Mouse (Mus musculus): Measurements from ENCODE around the gene Ptprm. TPM values are rescaled to one million over a fixed set of nuclear protein-coding genes. Genes with fewer than 3 reads are reported as not detected.

The Ptprm gene
- total RNA-seq, 2 experiments from 2014 or later, result 42.0 to 44.5 TPM

DNA sequence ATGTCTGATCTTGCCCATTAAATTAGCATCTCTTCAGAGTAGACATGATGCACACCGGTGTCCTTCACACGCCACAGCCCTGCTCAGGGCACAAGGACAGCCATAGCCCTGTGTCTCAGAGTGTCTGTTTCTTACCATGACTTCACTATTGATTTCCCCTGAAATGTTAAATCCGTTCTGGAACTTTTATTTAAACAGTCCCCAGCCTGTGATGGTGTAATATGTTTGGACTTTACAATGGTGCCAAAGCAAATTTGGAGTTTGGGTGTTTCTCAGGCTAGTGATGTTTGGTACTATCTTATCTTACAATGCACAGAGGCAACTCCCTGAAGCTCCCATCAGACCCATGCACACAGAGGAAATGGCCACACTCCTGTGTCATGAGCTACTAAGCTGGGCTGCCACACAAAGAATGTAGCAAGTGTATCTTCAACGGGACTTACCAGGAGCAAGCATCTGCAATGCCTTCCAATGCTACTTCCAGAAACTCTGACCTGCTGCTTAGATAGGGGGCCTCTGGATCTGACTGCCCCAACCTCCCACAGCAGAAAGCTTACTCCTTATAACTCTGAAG, 212.0 kb downstream of the Ptprm start:
- no peak for DNase-seq (ENCODE audit: low spot score in 2 of 2)

DNA sequence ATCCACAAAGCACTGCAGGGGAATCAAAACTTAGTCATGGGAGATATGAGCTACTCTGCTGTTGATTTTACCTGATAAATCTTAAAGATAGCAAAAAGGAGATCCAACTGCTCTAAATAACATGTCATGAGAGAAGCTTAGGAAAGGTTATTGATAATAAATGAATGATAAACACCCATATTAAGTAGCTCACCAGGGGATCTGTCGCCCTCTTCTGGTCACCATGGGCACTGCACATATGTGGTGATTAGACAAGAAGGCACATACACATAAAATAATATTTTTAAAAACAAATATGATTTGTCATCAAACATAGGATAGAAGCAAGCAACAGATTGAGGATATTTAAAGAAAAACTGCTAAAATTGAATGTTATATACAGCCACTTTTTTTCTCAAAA, 213.8 kb downstream of the Ptprm start:
- no peak for DNase-seq (ENCODE audit: low spot score in 2 of 2)

DNA sequence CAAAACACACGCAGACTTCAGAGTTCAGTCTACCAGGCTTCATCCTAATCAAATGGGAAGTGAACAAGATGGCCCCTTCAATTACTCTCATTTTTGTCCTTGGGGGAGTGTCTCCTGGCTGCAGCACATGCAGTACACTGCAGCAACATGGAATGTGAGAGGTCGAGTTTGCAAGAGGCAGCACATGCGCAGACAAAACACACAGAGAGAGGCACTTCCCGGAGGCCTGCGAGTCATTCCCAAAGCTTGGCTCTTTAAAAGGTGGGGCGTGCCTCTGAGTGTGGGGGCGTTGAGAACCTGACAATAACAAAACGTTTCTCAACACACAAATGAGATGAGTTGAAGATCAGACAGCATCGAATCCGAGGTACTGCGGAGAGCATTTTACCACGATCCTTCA, 215.3 kb downstream of the Ptprm start:
- DNase-seq (ENCODE audit: low spot score in 2 of 2), result no peak

DNA sequence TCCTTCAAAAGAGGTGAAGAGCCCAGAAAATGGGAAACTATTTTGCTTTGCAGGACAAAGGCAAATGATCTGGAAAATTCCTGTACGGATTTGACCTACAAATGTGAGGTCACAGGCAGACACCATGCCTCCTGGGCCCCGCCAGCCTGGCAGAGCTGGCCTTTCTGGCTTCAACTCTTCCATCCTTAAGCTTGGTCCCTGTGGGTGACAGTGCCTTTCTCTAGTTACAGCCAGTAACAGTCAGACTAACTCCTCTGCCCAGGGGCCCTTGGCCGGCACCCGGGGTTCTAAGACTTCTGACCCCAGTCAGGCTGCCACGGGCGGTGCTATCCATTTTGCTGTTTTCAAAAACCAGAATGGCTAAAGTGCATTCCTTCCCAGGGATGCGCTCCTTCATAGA, 217.4 kb downstream of the Ptprm start:
- no peak for DNase-seq (ENCODE audit: low spot score in 2 of 2)

DNA sequence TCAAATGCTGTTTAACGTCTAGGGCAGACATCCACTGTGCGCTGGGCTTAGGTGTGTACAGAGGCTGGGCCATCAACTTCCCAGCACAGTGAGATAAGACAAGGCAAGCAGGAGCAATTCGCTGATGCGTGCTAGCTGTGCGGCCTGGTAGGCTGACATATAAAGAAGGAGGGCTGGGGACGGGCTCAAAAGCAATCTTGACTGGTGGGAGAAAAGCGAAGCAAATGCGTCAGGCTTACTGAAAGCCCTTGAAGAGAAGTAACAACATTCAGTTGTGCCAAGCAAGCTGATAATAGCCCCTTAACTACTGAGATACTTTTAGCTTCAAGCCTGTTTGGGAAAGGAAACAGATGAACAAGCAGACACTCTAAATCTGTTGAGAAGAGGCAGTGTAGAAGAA, 217.8 kb downstream of the Ptprm start:
- no peak for DNase-seq (ENCODE audit: low spot score in 2 of 2)

DNA sequence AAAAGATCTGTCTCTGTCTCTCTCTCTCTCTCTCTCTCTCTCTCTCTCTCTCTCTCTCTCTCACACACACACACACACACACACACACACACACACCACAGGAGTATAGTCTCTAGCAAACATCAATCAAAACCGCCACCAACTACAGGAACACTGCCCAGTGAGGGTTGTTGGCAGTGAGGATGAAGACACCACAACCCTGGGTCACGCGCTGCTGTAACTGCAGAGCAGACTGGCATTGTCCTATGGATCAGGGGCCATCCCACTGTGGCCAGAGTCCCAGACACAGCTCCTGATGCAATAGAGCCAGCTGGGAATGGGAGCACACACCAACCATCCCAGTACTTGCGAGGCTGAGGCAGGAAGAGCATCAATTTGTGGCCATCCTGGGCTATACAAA, 220.0 kb downstream of the Ptprm start:
- DNase-seq (ENCODE audit: low spot score in 2 of 2), result no peak

DNA sequence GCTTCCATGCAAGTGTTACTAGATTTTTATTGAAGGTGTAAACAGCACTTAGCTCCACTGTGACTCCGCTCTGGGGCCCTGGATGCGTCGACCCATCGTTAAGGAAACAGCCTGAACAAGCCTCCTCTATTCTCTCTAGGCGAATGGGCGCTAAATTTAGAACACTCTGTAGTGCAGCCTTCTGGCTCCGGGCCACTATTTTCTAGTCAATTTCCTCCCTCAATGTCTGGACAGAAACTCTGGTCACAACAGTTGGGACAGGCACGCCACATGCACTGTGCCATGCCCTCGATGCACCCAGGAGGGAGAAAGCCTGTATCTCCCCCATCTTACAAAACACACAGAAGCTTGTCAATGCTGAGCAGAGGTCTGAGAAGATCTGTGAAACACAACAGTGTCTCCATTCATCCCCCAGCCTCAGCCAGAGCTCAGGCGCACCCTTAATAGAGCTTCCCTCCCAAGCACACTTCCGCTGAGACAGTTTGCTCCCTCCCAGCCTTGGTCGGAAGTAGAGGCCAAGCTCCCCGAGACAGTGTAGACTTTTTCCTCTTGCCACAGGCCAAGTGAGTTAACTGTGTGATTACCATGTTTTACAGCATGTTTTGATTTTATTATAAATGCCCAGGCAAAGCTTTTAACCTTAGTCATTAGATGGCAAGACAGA, 220.7 kb downstream of the Ptprm start:
- no peak for DNase-seq (ENCODE audit: low spot score in 2 of 2)

DNA sequence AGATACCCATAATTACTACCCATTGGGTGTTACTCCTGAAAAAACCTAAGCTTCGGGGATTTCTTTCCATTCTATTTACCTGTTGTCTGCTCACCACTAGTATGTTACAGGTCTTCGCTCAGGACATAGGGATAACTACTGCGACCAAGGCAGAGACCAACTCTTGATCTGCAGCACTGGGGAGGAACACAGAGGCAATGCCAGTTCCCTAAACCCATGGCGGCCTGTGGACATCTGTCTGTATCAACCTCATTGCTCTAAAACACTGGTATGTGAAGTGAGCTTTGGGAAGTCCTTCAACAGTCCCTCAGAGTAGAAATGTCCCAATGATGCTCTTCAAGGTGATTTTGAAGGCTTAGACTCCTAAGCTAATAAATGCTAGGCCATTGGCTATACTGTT, 221.2 kb downstream of the Ptprm start:
- DNase-seq (ENCODE audit: low spot score in 2 of 2), result no peak

DNA sequence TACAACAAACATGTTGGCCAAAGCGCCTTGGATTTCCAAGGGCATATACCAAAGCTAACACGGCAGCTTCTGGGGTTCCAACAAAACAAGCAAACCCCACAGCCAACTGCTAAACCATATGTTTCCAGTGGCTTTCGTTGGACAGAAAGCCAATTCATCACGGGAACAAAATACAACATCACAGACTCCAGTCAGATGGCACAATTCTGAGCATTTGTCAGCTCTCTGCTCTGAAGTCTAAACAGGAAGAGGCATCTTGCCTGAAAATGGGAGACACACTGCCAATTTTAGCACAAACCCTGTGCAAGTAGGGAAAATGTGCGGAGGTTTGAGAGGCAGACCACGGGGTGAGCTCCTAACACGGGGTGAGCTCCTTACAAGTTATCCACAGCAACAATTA, 226.7 kb downstream of the Ptprm start:
- no peak for DNase-seq (ENCODE audit: low spot score in 2 of 2)

DNA sequence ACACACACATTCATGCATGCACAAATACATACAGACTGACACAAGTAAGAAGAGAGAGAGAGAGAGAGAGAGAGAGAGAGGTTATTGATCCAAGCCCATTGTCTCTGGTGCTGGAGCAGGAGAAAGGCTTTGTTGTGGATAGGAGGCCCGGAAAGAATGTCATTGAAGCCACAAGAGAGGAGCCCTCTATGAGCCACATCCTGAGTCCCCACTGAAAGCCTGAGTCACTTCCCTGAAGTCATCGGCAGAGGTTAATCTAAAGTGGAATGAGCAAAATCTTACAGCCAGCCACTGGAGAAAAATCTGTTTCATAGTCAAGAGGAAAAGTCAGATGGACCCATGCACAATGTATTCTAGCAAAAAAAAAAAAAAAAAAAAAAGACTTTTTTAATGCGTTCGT, 228.7 kb downstream of the Ptprm start:
- no peak for DNase-seq (ENCODE audit: low spot score in 2 of 2)

DNA sequence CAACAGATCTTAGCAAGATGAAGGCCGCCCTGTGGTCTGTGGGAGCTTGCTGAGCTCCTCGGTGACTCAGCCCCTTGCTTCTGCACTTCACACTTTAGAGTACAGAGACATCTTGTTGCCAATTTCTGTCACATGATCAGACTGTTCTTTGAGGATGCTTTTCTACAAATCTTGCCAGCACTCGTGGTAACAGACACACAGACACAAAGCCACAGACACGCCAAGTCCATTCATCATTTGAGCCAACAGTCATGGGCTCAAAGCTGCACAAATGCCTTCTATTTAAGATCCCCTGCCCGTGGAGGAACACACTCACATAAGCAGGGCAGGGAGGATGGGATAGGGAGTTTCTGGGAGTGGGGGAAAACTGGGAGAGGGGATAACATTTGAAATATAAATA, 230.0 kb downstream of the Ptprm start:
- DNase-seq (ENCODE audit: low spot score in 2 of 2), result no peak

DNA sequence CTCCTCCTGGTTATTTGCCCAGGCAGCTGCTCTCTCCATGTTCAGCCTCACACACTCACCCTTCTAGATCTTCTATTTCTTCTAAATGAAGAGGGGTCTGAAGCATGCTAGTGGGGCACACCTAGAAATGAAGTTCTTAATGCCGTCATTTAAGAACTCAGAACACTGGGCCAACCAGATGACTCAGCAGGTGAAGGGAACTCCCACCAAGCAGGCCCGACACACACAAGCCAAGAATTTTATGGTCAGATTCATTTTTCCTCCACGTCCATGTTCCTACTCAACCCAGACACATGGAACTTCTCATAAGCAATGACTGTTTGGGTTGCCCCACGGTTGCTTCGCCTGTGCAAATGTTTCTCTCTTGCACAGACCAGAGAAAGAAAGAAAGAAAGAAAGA, 230.5 kb downstream of the Ptprm start:
- DNase-seq (ENCODE audit: low spot score in 2 of 2), result no peak

DNA sequence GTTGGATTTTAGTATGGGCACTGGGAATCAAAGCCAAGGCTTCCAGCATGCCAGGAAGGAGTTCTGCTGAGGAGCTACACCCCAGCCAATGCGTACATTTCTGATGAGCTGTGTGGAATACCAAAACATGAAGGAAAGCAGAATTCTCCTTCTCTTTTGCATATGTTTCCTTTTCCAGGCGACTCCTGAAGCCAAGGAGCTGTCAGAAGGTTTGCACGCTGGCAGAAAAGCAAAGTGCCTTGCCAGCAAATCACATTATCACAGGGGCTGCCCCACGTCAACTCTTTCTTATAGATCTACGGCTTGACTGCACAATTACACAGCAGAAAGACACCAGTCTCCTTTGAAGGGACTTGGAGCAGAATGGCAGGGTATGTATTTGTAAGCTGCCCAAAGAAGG, 233.4 kb downstream of the Ptprm start:
- no peak for DNase-seq (ENCODE audit: low spot score in 2 of 2)

DNA sequence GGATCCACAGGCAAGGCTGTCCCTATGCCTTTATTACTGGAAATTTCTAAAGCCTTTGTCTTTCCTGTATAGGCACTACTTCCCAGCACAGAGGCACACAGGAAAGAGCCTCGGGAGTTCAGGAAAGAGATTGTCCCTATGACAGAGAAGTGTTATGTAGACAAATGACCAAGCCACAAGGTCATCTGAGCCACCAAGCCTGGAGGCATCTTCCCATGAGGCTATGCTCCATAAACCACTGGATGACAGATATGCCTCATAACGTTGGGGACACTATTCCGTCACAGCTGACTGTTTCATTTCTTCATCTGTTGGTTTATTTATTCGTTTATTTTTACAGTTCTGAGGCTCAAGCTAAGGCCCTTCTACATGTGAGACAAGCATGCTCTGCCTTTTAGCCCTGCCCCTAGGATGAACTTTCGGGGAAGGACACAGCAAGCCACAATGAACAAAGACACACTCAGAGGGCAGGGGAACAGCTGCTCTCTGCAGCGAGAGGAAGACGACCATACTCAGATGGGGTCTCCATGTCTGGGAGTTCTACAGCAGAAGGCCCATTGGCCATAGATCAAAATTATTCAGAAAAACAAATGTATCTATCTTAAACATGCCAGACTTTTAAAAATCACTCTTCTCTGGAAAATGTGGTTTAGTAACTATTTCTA, 235.4 kb downstream of the Ptprm start:
- DNase-seq (ENCODE audit: low spot score in 2 of 2), result no peak

DNA sequence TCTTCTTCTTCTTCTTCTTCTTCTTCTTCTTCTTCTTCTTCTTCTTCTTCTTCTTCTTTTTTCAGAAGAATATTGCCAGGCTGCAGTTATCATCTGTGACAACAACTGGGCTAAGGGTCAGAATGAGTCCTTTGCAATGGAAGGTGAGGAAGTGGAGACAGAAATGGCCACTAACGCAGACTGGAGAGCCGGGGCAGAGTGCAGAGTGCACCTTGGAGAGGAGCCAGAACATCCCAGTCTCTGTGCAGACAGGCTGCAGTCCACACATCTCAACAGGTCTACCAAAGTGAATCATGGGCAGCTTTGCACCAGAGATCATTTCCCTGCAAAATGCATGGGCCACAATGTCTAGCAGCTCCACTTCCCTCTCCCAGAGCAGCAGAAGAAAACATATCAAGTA, 239.4 kb downstream of the Ptprm start:
- no peak for DNase-seq (ENCODE audit: low spot score in 2 of 2)

DNA sequence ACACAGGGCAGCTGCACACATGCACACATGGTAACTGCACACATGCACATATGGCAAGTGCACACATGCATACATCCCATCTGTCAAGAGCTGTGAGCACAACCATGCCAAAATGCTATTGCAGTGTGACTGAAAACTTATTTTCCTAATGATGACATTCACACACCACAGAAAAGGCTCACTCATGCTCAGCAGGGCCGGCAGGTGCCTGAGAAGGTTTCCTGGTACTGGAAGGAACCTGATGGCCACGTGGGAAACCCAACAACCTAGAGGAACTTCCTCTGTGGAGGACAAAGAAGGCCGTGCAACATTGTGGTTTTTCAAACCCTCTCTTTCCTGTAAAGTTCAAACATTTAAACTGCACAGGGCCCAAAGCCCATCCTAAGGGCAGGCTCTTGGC, 241.6 kb downstream of the Ptprm start:
- no peak for DNase-seq (ENCODE audit: low spot score in 2 of 2)

DNA sequence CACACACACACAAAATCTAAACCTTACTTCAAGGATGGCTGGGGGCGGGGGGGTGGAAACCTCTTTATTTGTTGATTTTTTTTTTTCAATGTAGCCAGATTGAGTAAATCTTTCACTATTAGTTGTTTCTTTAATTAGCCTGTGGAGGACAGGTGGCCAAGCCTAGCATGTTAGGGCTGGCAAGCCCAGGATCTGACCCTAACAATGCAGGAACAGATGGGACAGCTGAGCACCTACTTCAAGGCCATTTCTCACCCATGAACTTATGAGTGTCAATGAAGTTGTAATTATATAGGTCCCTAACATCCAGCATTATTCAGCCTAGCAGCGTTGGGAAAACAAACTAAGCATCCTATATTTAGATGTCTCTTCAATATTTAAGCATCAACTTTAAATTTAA, 248.1 kb downstream of the Ptprm start:
- DNase-seq (ENCODE audit: low spot score in 2 of 2), result no peak

DNA sequence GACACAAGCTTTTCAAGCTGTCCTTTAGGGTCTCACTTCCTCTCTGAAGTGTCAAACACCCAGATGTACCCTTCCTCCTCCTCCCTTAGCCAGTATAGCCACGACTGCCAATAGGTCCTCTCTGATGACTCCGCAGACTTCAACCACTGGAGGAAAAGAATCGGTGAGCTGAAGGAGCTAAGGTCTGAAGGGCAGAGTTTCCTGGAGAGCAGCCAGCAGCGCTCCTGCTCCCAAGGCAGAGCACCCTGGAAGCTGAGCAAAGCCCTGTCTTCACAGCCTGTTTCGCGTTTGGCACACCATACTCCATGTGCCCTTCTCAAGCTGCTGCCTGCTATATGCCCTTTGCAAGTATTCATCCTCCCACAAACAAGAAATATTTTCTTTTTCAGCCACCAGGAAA, 252.2 kb downstream of the Ptprm start:
- no peak for DNase-seq (ENCODE audit: low spot score in 2 of 2)

DNA sequence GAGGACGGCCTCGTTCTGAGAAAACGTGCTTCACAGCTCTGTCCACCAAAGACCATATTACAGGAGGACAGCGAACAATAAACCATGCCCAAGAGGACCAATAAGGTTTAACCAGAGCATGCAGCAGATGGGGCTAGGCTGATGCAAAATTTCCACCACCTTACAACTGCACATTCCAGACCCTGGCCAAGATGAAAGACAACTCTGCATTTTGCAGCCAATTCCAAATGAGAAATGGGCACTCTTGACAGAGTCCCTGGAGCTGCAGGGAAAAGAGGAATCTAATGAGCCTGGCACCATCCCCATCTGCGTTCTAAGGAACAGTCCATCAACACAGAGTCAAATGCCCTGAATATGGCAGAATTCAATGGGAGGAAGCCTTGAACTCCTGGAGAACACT, 263.3 kb downstream of the Ptprm start:
- DNase-seq (ENCODE audit: low spot score in 2 of 2), result no peak

DNA sequence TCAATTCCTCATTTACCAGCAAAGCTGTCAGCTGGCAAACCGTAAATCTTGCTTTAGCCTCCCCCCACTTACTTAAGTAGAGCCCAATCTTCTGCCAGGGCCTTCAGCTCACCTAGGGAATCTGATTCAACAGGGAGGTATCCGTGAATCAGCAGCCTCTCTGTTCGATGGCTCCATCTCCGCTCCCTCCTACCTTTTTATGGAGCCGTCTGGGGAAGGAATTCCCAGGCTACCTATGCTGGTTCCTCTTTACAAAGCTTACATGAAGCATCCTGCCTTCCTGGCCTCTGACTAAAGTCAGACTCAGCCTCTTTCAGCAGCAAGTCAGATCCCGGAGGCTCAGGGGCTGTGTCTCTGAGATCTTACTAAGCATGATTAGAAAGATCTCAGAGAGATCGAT, 264.1 kb downstream of the Ptprm start:
- no peak for DNase-seq (ENCODE audit: low spot score in 2 of 2)

DNA sequence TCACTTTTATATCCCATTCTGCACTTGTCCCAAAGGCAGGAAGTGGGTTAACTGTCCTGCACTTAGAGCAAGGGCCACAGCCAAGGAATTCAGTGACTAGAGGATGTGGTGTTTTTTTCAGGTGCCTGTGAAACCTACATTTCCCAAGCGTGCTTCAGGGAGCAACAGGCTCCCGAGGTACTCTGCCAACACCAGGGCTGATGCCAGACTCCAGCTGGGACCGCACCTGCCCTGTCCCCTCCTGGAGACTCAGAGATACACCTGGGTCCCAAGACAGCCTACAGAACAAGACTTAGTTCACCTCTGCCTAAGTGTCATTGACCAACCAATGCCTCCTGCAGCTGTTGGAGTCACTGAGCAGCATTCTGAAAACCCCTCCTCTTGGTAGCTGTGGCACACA, 264.6 kb downstream of the Ptprm start:
- DNase-seq (ENCODE audit: low spot score in 2 of 2), result no peak

DNA sequence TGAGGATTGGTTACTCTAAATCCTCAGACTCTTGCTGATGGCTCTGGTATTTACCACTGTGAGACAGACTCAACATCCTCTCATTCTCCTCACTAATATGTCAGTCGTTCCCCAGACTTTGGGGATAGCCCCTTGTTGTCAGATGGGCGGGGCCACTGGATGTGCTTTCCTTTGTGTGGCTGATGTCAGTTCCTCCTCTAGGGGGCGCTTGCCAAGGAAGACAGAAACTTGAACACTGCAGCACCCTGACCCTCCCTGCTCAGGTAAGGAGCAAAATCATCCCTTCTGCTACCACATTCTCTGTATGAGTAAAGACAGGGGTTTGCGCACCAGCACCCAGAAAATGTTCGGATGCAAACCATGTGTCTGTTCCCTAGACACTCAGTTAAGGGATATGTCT, 266.7 kb downstream of the Ptprm start:
- no peak for DNase-seq (ENCODE audit: low spot score in 2 of 2)

DNA sequence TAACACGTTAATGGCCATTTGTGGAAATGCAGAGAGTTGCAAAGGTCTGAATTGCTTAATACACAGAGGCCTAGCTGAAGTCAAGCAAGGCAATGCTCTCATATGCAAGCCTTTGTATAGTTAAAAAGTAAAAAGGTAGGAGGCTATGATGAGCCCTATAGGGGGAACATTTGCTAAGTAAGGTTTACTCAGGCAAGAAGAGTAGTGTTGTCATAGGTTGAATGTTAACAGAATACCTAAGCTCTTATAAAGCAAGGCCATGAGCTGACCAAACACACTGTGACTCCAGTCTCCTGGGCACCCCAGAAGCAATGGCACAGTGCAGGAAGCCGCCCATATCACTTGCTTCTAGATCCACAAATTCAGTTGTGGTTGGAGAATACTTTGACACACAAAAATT, 267.4 kb downstream of the Ptprm start:
- no peak for DNase-seq (ENCODE audit: low spot score in 2 of 2)

Data from adrenal gland, postnatal 4 days (tissue).